Mouse (Mus musculus) granulocyte monocyte progenitor cell, adult 5-6 weeks (primary cell): Measurements from ENCODE around the gene Adipoq. TPM values are rescaled to one million over a fixed set of nuclear protein-coding genes. Genes with fewer than 3 reads are reported as not detected.
"Not testable (repeated sequence)": the region's sequence is repeated elsewhere in the genome, so short reads cannot be mapped to it uniquely, and the experiment has no call there.

Experiments
- ATAC-seq: replicated peaks from 2 replicates; pipeline ENCODE4 v1.8.0; 2016; ENCODE audit warnings: mild to moderate bottlenecking, moderate TSS enrichment, inconsistent platforms; ENCODE audit not compliant: poor library complexity, severe bottlenecking
- total RNA-seq, 2 experiments: library from RNA; stranded (forward) in 1 of 2; stranded (reverse) in 1 of 2; fragments of 200-712, 200-1000 nt in 1 of 2; fragments of >200 nt in 1 of 2; fragmentation: Nextera tagmentation in 1 of 2; gene quantifications; 2 replicates each; pipeline ENCODE4 v1.2.3; 2014 to 2017

Gene Adipoq
- total RNA-seq, 2 experiments from 2014 or later: 0.15 TPM; not detected in 1

- no peak for ATAC-seq
These were observed 12.6 kb downstream of the Adipoq start for GRCm38 (mm10) chr16:23158957-23159356.

GRCm38 (mm10) chr16:23159749-23160148 lies 13.4 kb downstream of the Adipoq start:
- peak; percentile 69 for ATAC-seq

- peak; percentile 67 for ATAC-seq
These were observed 15.8 kb downstream of the Adipoq start for GRCm38 (mm10) chr16:23162116-23162515.

- no peak for ATAC-seq
These were observed 18.1 kb downstream of the Adipoq start for GRCm38 (mm10) chr16:23164443-23164842.

DNA sequence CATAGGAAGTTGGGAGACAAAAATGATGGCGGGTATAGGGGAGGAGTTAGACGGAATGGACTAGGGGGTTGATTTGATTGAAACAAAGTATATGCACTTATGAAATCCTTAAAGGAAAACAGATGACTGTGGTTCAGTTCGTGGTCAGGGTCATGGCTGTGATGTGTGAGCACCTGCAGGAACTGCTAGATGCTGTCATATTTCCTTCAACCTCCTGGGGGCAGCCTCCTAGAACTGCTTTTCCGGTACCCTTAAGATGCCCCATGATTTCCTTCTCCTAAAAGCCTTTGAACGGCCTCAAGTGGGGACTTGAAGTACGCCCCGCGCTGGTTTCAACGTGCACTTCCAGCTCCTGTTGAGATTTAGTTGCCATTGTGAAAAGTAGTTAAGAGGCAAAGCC lies 19.1 kb downstream of the Adipoq start:
- peak; percentile 52 for ATAC-seq

- no peak for ATAC-seq
These were observed 20.3 kb downstream of the Adipoq start for GRCm38 (mm10) chr16:23166646-23167045.

- ATAC-seq: peak; percentile 51
These were observed 20.7 kb downstream of the Adipoq start for GRCm38 (mm10) chr16:23167079-23167478.

GRCm38 (mm10) chr16:23170813-23171212 lies 24.5 kb downstream of the Adipoq start:
- no peak for ATAC-seq

DNA sequence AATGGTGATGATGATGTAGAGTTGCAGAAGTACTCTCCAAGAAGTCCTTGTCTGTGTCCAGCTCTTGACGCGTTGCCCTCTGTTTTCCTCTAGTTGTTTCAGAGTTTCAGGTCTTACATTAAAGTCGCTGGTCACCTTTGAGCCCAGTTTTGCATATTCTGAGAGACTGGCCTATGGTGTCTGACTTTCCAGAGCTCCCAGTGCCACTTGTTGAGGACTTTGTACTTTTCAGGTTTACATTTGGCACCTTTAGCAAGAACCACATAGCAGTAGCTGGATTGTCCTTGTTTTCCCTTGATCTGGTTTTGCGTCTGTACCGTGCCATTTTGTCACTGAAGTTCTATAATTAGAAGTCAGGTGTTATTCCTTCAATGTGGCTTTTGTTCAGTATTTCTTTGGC lies 27.6 kb downstream of the Adipoq start:
- no peak for ATAC-seq

GRCm38 (mm10) chr16:23174855-23175254 lies 28.5 kb downstream of the Adipoq start:
- ATAC-seq: 0 out of 2 replicates have a peak, but pooled peaks have one; percentile 37

DNA sequence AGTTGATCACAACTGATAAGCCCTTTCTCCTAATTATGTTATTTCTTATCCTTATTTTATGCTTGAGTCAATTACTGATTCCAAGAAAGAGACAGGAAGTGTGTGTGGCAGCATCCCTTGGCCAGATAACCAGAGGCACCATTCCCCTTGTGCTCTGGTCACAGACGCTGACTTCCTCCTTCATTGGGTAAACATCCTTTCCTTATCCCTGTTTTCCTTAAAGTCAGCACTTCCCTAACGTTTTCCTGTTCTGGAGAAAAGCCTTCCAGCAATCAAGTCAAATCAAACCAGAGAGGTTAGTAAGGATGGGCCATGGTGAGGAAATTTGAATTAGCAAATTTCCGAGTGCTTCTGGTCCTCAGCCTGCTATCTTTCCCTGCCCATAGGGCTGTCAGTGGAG lies 29.6 kb downstream of the Adipoq start:
- no peak for ATAC-seq

DNA sequence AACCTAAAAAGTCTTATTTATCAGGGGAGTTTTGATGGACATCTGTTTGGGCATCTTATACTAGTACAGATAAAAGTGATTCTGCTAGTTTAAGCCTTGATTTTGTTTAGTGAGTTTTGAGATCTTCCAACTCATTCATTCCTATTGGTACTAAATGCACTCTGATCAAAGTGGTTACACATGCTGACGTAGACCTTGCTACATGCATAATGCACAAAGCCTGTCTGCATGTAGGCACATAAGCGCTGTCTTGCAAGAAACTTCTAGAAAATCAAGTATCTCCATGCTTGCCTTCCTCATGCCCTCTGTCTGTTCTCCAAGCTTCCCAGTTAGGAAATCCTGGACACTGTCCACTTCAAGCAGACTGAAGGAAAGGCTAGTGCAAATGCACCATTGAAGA lies 31.5 kb downstream of the Adipoq start:
- ATAC-seq: no peak

DNA sequence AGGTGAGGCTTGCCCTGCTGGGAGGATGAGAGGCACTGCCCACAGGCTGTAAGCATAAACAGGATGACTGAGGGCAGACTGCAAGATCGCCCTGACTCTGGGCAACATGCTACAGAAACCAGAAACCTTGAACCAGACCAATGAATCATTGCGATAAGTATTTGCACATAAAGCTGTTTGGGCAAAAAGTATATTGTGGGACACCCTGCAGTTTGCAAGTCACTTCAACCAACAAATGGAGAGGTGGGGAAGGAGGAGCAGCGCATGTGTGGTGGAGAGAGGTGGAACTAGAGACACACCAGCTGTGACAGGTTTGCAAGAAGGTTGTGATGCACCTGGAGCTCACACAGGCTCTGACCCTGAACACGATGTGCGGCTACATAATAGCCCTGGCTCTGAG lies 32.5 kb downstream of the Adipoq start:
- ATAC-seq: no peak

DNA sequence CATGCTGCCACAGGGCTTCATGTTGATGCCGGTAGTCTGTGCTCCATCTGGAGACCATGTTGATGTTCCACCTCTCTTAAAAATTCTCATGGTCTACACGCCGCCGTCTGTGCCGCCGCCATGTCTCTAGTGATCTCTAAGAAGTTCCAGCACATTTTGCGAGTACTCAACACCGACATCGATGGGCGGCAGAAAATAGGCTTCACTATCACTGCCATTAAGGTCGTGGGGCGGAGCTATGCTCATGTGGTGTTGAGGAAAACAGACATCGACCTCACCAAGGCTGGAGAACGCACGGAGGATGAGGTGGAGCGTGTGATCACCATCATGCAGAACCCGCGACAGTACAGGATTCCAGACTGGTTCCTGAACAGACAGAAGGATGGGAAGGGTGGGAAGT lies 33.1 kb downstream of the Adipoq start:
- ATAC-seq: not testable (repeated sequence)

DNA sequence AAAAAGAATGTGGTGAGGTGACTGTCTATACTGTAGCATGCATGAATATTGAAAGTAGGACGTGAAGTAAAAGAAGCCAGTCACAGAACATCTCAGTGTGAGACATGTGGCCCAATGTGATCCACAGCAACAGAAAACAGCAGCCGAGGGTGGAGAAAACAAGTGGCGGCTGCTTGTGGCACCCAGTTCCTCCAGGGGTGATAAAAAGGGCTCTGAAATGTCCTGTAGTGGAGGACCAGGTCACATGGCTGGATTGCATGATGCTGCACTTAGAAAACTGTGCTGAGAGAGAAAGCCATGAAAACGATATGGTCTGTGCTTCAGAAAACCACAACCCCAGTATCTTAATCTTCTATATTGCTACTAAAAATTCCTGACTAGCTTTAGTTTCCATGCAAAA lies 34.7 kb downstream of the Adipoq start:
- 0 out of 2 replicates have a peak, but pooled peaks have one; percentile 47 for ATAC-seq

- ATAC-seq: peak; percentile 56
These were observed 35.2 kb downstream of the Adipoq start for GRCm38 (mm10) chr16:23181487-23181886.

GRCm38 (mm10) chr16:23181942-23182597 lies 35.7 kb downstream of the Adipoq start:
- ATAC-seq: peak; percentile 54

DNA sequence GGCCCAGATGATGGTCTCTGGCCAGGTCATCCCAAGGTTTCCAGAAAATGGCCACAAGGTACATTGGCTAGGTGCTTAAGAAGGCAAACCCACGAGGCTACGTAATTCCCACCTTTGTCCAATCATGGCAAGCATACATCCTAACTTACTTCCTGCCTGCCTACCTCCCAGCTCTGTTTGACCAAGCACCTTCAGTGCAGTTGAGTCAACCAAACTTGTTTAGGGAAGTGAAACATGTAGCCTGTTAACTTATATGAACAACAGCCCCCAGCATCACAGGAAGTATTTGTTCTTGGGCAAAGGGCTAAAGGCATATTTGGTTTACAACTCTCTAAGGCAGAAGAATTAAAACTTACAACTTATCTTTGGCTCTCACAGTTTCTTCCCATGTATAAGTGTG lies 39.5 kb downstream of the Adipoq start:
- peak; percentile 65 for ATAC-seq

GRCm38 (mm10) chr16:23186418-23186817 lies 40.1 kb downstream of the Adipoq start:
- ATAC-seq: no peak

DNA sequence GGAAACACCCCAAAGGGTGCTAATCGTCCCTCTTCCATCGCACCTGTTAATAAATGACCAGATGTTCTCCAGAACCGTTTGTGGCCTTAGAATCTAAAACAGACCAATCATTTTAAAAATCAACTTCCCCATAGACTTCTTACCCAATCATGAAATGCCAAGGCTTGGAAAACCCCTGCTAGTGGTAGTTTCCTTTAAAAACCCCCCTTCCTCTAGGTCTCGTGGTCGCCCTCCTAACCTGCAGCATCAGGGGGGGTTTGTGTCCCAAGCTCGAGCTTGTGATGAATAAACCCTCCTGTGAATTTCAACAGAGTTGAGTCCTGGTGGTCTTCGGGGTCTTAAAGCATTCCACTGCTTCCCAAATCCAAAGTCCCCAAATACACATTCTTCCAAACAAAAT lies 41.6 kb downstream of the Adipoq start:
- ATAC-seq: no peak

- no peak for ATAC-seq
These were observed 43.3 kb downstream of the Adipoq start for GRCm38 (mm10) chr16:23189612-23190011.

DNA sequence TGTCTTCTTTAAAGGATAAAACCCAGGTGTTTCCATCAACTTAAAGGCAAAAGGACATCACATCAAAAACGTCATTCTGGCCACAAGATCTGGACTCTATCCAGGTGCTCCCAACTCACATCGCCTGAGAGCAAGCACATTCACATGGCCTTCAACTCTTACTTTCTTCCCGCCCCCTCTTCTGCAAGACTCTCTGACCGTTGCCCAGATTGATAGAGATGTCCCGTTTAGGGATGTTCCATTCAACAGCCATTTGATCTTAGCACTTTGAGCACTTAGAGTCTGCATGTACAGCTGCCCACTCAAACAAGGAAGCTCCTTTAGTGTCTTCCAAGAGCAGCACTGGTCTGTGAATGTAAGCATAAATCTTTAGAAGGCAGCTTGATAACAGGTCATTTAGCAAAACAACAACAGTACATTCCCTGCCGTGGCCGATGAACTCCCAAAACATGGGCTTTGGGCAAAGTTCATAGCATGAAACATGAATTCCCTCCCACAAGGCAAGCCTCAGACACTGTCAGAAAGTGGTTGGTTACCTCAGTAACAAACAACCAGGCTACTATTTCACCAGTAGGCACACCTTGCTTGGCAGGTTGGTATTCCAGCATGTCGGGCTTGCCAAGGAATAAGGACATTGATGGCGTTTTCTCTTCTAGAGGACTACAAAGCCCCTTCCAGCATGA lies 45.4 kb downstream of the Adipoq start:
- ATAC-seq: no peak
